Mouse (Mus musculus): ENCODE measurements around the gene Hist1h2ac. TPM values are rescaled to one million over a fixed set of nuclear protein-coding genes. Genes with fewer than 3 reads are reported as not detected.
A peak's percentile ranks its signal among the peaks of the same experiment; 100 is the strongest.
"Not testable (repeated sequence)": the region's sequence is repeated elsewhere in the genome, so short reads cannot be mapped to it uniquely, and the experiment has no call there.

Hist1h2ac gene
- 0.52 and 0.75 TPM in 2 replicates for polyA plus RNA-seq (2015; fragmentation: Nextera tagmentation; extraction: Ambion mirVana)

GRCm38 (mm10) chr13:23683755-23684281 lies at the start of gene Hist1h2ac, which contains the start of gene Hist1h2bc:
Gene Hist1h2ac, minus strand, starts transcription at chr13:23683948.
Gene Hist1h2bc, plus strand, starts transcription at chr13:23684199.
- ATAC-seq (replicated peaks; ENCODE audit: extremely low read depth, insufficient read depth, low FRiP score) = peak; percentile 97
- WGBS = under 1% methylated on average over 32 of the region's 32 CpGs
- H3K9ac ChIP-seq (ENCODE audit: low read length) = peak within 1 kb of the TSS; percentile 79
- no peaks in the 10 kb centered on the region for H3K27me3 ChIP-seq (ENCODE audit: control insufficient read depth, insufficient read depth, low read length)
- no peaks in the 10 kb centered on the region for H3K36me3 ChIP-seq (ENCODE audit: control insufficient read depth, insufficient read depth)
- H3K4me2 ChIP-seq (ENCODE audit: low read depth, low read length) = peak within 1 kb of the TSS; percentile 90
- peak within 1 kb of the TSS; percentile 61 for H3K4me3 ChIP-seq (ENCODE audit: low read length)
- H3K4me1 ChIP-seq (ENCODE audit: control insufficient read depth, insufficient read depth, low read length) = peaks cover 16% of the 10 kb centered on the region
- no peaks in the 10 kb centered on the region for H3K9me3 ChIP-seq (replicated peaks; ENCODE audit: control insufficient read depth, low read length)
- peak within 1 kb of the TSS; percentile 97 for H3K27ac ChIP-seq (ENCODE audit: low read length)

- Histone ChIP-seq H3K4me3 (ENCODE audit: low read length) (no peak overlapping the region), H3K27me3 (ENCODE audit: control insufficient read depth, insufficient read depth, low read length) (no peaks in the 10 kb centered on the region), H3K27ac (ENCODE audit: low read length) (no peak overlapping the region), H3K36me3 (ENCODE audit: control insufficient read depth, insufficient read depth) (no peaks in the 10 kb centered on the region), H3K9ac (ENCODE audit: low read length) (no peak overlapping the region), H3K4me1 (ENCODE audit: control insufficient read depth, insufficient read depth, low read length) (no peaks in the 10 kb centered on the region), H3K4me2 (ENCODE audit: low read depth, low read length) (no peak overlapping the region), H3K9me3 (replicated peaks; ENCODE audit: control insufficient read depth, low read length) (no peaks in the 10 kb centered on the region)
- WGBS = 22% methylated on average over 8 of the region's 8 CpGs
- ATAC-seq (replicated peaks; ENCODE audit: extremely low read depth, insufficient read depth, low FRiP score) = no peak
Observed at GRCm38 (mm10) chr13:23732156-23732804, 48.5 kb upstream of the Hist1h2ac start.

GRCm38 (mm10) chr13:23730479-23730878 lies 46.7 kb upstream of the Hist1h2ac start:
- ATAC-seq (replicated peaks; ENCODE audit: extremely low read depth, insufficient read depth, low FRiP score) = no peak
- Histone ChIP-seq H3K4me1 (ENCODE audit: control insufficient read depth, insufficient read depth, low read length) (no peaks in the 10 kb centered on the region), H3K27me3 (ENCODE audit: control insufficient read depth, insufficient read depth, low read length) (no peaks in the 10 kb centered on the region), H3K27ac (ENCODE audit: low read length) (no peak overlapping the region), H3K9ac (ENCODE audit: low read length) (no peak overlapping the region), H3K36me3 (ENCODE audit: control insufficient read depth, insufficient read depth) (no peaks in the 10 kb centered on the region), H3K4me3 (ENCODE audit: low read length) (no peak overlapping the region), H3K4me2 (ENCODE audit: low read depth, low read length) (no peak overlapping the region; the same call in 1 of the 2 replicates), H3K9me3 (replicated peaks; ENCODE audit: control insufficient read depth, low read length) (no peaks in the 10 kb centered on the region)
- WGBS = 16% methylated on average over 8 of the region's 8 CpGs

- no peaks in the 10 kb centered on the region for H3K36me3 ChIP-seq (ENCODE audit: control insufficient read depth, insufficient read depth)
- H3K9ac ChIP-seq (ENCODE audit: low read length) = no peak overlapping the region
- H3K4me1 ChIP-seq (ENCODE audit: control insufficient read depth, insufficient read depth, low read length) = no peaks in the 10 kb centered on the region; the same call in 1 of the 2 replicates
- H3K9me3 ChIP-seq (replicated peaks; ENCODE audit: control insufficient read depth, low read length) = no peaks in the 10 kb centered on the region
- no peak for ATAC-seq (replicated peaks; ENCODE audit: extremely low read depth, insufficient read depth, low FRiP score)
- no peak overlapping the region for H3K4me3 ChIP-seq (ENCODE audit: low read length)
- no peaks in the 10 kb centered on the region for H3K27me3 ChIP-seq (ENCODE audit: control insufficient read depth, insufficient read depth, low read length)
- 93% methylated on average over 5 of the region's 5 CpGs for WGBS
- no peak overlapping the region for H3K27ac ChIP-seq (ENCODE audit: low read length)
- no peak overlapping the region for H3K4me2 ChIP-seq (ENCODE audit: low read depth, low read length)
Observed at GRCm38 (mm10) chr13:23729706-23730105, 46.0 kb upstream of the Hist1h2ac start.

GRCm38 (mm10) chr13:23729192-23729525 lies 45.4 kb upstream of the Hist1h2ac start:
- Histone ChIP-seq H3K36me3 (ENCODE audit: control insufficient read depth, insufficient read depth) (no peaks in the 10 kb centered on the region), H3K9ac (ENCODE audit: low read length) (no peak overlapping the region), H3K27me3 (ENCODE audit: control insufficient read depth, insufficient read depth, low read length) (no peaks in the 10 kb centered on the region), H3K4me2 (ENCODE audit: low read depth, low read length) (no peak overlapping the region), H3K4me1 (ENCODE audit: control insufficient read depth, insufficient read depth, low read length) (peaks cover under 1% of the 10 kb centered on the region), H3K4me3 (ENCODE audit: low read length) (no peak overlapping the region), H3K27ac (ENCODE audit: low read length) (no peak overlapping the region), H3K9me3 (replicated peaks; ENCODE audit: control insufficient read depth, low read length) (no peaks in the 10 kb centered on the region)
- ATAC-seq (replicated peaks; ENCODE audit: extremely low read depth, insufficient read depth, low FRiP score) = no peak
- 85% methylated on average over 9 of the region's 9 CpGs for WGBS

- Histone ChIP-seq H3K4me1 (ENCODE audit: control insufficient read depth, insufficient read depth, low read length) (peaks cover 2% of the 10 kb centered on the region), H3K27ac (ENCODE audit: low read length) (no peak overlapping the region), H3K4me2 (ENCODE audit: low read depth, low read length) (no peak overlapping the region), H3K9me3 (replicated peaks; ENCODE audit: control insufficient read depth, low read length) (no peaks in the 10 kb centered on the region), H3K27me3 (ENCODE audit: control insufficient read depth, insufficient read depth, low read length) (no peaks in the 10 kb centered on the region), H3K36me3 (ENCODE audit: control insufficient read depth, insufficient read depth) (no peaks in the 10 kb centered on the region), H3K9ac (ENCODE audit: low read length) (no peak overlapping the region), H3K4me3 (ENCODE audit: low read length) (no peak overlapping the region)
- ATAC-seq (replicated peaks; ENCODE audit: extremely low read depth, insufficient read depth, low FRiP score) = no peak
- WGBS = 70% methylated on average over 18 of the region's 18 CpGs
Observed at GRCm38 (mm10) chr13:23728472-23729191, 44.9 kb upstream of the Hist1h2ac start.

GRCm38 (mm10) chr13:23725213-23725612 lies 41.5 kb upstream of the Hist1h2ac start:
- H3K4me3 ChIP-seq (ENCODE audit: low read length) = no peak overlapping the region
- no peak overlapping the region for H3K4me2 ChIP-seq (ENCODE audit: low read depth, low read length)
- H3K27ac ChIP-seq (ENCODE audit: low read length) = no peak overlapping the region
- no CpG with 5 or more reads among the region's 1 CpGs for WGBS
- H3K4me1 ChIP-seq (ENCODE audit: control insufficient read depth, insufficient read depth, low read length) = peaks cover 2% of the 10 kb centered on the region
- H3K9ac ChIP-seq (ENCODE audit: low read length) = no peak overlapping the region
- ATAC-seq (replicated peaks; ENCODE audit: extremely low read depth, insufficient read depth, low FRiP score) = no peak
- no peaks in the 10 kb centered on the region for H3K9me3 ChIP-seq (replicated peaks; ENCODE audit: control insufficient read depth, low read length)
- no peaks in the 10 kb centered on the region for H3K36me3 ChIP-seq (ENCODE audit: control insufficient read depth, insufficient read depth)
- H3K27me3 ChIP-seq (ENCODE audit: control insufficient read depth, insufficient read depth, low read length) = no peaks in the 10 kb centered on the region

- 48% methylated on average over 4 of the region's 4 CpGs for WGBS
- no peak overlapping the region for H3K4me2 ChIP-seq (ENCODE audit: low read depth, low read length)
- H3K9ac ChIP-seq (ENCODE audit: low read length) = no peak overlapping the region
- H3K4me3 ChIP-seq (ENCODE audit: low read length) = no peak overlapping the region
- no peaks in the 10 kb centered on the region for H3K9me3 ChIP-seq (replicated peaks; ENCODE audit: control insufficient read depth, low read length)
- no peaks in the 10 kb centered on the region for H3K27me3 ChIP-seq (ENCODE audit: control insufficient read depth, insufficient read depth, low read length)
- ATAC-seq (replicated peaks; ENCODE audit: extremely low read depth, insufficient read depth, low FRiP score) = no peak
- H3K36me3 ChIP-seq (ENCODE audit: control insufficient read depth, insufficient read depth) = no peaks in the 10 kb centered on the region
- no peak overlapping the region for H3K27ac ChIP-seq (ENCODE audit: low read length)
- H3K4me1 ChIP-seq (ENCODE audit: control insufficient read depth, insufficient read depth, low read length) = peaks cover 2% of the 10 kb centered on the region
Observed at GRCm38 (mm10) chr13:23724239-23724638, 40.5 kb upstream of the Hist1h2ac start.

GRCm38 (mm10) chr13:23717593-23718245 lies 34.0 kb upstream of the Hist1h2ac start:
- H3K4me1 ChIP-seq (ENCODE audit: control insufficient read depth, insufficient read depth, low read length); H3K4me3 ChIP-seq (ENCODE audit: low read length); H3K36me3 ChIP-seq (ENCODE audit: control insufficient read depth, insufficient read depth); H3K27ac ChIP-seq (ENCODE audit: low read length); H3K27me3 ChIP-seq (ENCODE audit: control insufficient read depth, insufficient read depth, low read length); ATAC-seq (replicated peaks; ENCODE audit: extremely low read depth, insufficient read depth, low FRiP score); H3K9me3 ChIP-seq (replicated peaks; ENCODE audit: control insufficient read depth, low read length); H3K9ac ChIP-seq (ENCODE audit: low read length); H3K4me2 ChIP-seq (ENCODE audit: low read depth, low read length): not testable (repeated sequence)
- WGBS = 29% methylated on average over 2 of the region's 2 CpGs
